Mouse (Mus musculus): ENCODE data around the gene Mcl1. TPM values are rescaled to one million over a fixed set of nuclear protein-coding genes. Genes with fewer than 3 reads are reported as not detected.

Mcl1 gene
- polyA plus RNA-seq (2017; shearing (Covaris generic)), result 44.3 TPM

GRCm38 (mm10) chr3:95658236-95658867 lies at the start of gene Mcl1:
Gene Mcl1, plus strand, starts transcription at chr3:95658788.

GRCm38 (mm10) chr3:95624628-95625503 lies 33.7 kb upstream of the Mcl1 start, which contains the start of gene Ensa:
Gene Ensa, plus strand, starts transcription at chr3:95624993.

GRCm38 (mm10) chr3:95687524-95688421 lies 29.2 kb downstream of the Mcl1 start, which contains the start of gene Adamtsl4:
Gene Adamtsl4, minus strand, starts transcription at chr3:95687917.

Other genes with a start within 250 kb of the Mcl1 start
- gene Arnt, start 224.4 kb upstream of the Mcl1 start, polyA plus RNA-seq (2017; shearing (Covaris generic)), result 66.5 TPM
- 0.20 TPM for gene Ctsk, start 159.5 kb upstream of the Mcl1 start, polyA plus RNA-seq (2017; shearing (Covaris generic))
- 404 TPM for gene Ctss, start 132.0 kb upstream of the Mcl1 start, polyA plus RNA-seq (2017; shearing (Covaris generic))
- gene Hormad1, start 99.1 kb upstream of the Mcl1 start, polyA plus RNA-seq (2017; shearing (Covaris generic)), result not detected
- 56.1 TPM for gene Golph3l, start 69.9 kb upstream of the Mcl1 start, polyA plus RNA-seq (2017; shearing (Covaris generic))
- 108 TPM for gene Ensa, start 33.8 kb upstream of the Mcl1 start, polyA plus RNA-seq (2017; shearing (Covaris generic))
- gene Adamtsl4, start 29.1 kb downstream of the Mcl1 start, polyA plus RNA-seq (2017; shearing (Covaris generic)), result 14.0 TPM
- gene Ecm1, start 80.8 kb downstream of the Mcl1 start, polyA plus RNA-seq (2017; shearing (Covaris generic)), result 168 TPM
- gene Tars2, start 101.4 kb downstream of the Mcl1 start, polyA plus RNA-seq (2017; shearing (Covaris generic)), result 90.5 TPM
- gene Rprd2, start 160.1 kb downstream of the Mcl1 start, polyA plus RNA-seq (2017; shearing (Covaris generic)), result 20.4 TPM
- 73.9 TPM for gene Prpf3, start 197.1 kb downstream of the Mcl1 start, polyA plus RNA-seq (2017; shearing (Covaris generic))
- gene Mrps21, start 212.7 kb downstream of the Mcl1 start, polyA plus RNA-seq (2017; shearing (Covaris generic)), result 256 TPM
- gene Ciart, start 223.5 kb downstream of the Mcl1 start, polyA plus RNA-seq (2017; shearing (Covaris generic)), result 7.4 TPM
- gene BC028528, start 233.2 kb downstream of the Mcl1 start, polyA plus RNA-seq (2017; shearing (Covaris generic)), result 0.40 TPM
- 56.1 TPM for gene Aph1a, start 235.2 kb downstream of the Mcl1 start, polyA plus RNA-seq (2017; shearing (Covaris generic))
- gene Car14, start 245.9 kb downstream of the Mcl1 start, polyA plus RNA-seq (2017; shearing (Covaris generic)), result not detected

Data from inflammation-experienced regulatory T-cells, adult 16 weeks (primary cell).